Mouse (Mus musculus): ENCODE data around the gene Zfp507.

Zfp507 gene

DNA sequence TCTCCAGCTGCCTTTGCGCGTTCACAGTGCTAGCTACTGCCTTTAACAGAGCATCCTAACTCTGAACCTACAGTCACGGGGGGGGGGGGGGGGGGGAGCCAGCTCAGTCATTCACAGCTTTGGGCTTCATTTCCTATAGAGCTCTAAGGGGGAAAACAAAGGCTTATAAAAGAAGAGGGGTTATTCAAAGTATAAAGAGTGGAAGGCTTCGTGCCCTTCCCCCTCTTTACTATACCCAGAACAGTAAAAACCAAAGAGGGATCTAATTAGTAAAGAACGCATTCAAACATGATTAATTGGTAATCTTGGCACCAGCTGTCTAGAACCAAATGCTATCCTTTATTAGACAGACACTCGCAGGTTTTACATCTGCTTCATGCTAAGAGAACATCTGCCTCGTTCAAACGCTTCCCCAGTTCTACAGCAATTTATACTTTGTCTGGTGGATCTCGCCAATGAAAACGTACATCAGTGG is 70.2 kb downstream of the Zfp507 start:
- DNase-seq: no peak

DNA sequence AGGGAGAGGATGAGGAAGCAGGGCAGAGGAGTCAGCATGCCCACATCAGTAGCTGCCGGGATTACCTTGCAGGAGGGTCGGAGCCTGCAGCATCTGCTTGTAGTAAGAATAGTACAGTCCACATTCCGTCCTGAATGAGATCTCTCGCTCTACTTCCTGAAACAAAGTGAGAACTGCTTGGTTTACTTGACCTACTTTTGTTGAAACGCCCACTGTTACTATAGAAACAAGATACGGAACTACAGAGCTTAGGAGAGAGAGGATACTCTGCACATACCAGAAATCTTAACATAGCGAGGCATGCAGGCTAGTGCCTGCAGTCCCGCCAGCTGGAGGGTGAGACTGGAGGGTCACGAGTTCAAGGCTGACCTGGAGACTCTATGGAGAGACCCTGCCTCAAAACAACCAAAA is 73.2 kb downstream of the Zfp507 start:
- no peak for DNase-seq

DNA sequence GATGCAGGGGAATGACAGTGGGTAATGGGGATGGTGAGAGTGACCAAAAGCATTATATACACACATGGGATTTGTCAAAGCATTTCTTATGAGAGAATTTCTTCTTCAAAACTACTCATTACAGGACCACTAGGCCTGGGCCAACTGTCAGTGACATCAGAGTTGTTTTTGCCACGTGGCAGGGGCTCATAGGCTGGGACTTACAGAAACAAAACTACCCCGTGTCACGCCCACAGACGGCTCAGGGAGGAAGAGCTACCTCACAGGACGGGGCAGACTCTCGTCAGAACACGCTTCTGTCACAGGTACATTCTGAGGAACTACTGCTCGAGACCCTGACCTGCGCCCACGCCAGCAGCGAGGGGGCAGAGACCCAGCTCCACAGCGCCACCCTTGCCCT is 74.4 kb downstream of the Zfp507 start:
- DNase-seq: no peak

DNA sequence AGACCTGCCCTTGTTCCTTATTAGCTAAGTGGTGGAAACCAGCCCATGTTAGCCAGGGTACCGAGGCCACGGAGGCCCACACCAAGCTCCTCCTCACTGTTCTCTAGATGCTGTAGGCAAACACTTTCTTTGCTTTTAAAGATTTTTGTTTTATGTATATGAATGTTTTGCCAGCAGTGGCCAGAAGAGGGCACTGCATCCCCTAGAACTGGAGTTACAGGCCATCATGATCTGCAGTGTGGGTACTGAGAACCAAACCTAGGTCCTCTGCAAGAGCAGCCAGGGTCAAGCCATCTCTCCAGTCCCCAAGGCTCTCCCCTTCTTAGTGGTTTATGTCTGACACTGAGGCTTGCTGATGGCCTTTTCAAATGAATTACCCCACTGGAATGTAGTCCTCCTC is 79.8 kb downstream of the Zfp507 start:
- no peak for DNase-seq
